Mouse (Mus musculus) thymus, adult 2 months (tissue): Measurements from ENCODE around the gene Sept10.

ENCODE experiments used
- CTCF ChIP-seq: fragments of 200-500 bp; IDR thresholded peaks from 2 replicates; pipeline ENCODE4 v1.5.1; 2012; ENCODE audit warnings: mild to moderate bottlenecking, control low read depth, low read length, moderate library complexity, borderline replicate concordance; ENCODE audit not compliant: control insufficient read depth, poor library complexity, insufficient read depth; ENCODE audit errors: extremely low read depth
- POLR2A ChIP-seq: fragments of 200-500 bp; IDR thresholded peaks from 2 replicates; pipeline ENCODE4 v1.6.1; 2012; ENCODE audit warnings: mild to moderate bottlenecking, low read length, control low read depth, moderate library complexity; ENCODE audit not compliant: control insufficient read depth, poor library complexity, insufficient read depth; ENCODE audit errors: extremely low read depth

GRCm38 (mm10) chr10:59150938-59151657 is 70.5 kb downstream of the Sept10 start:
- TF ChIP-seq CTCF, result no peak
- TF ChIP-seq POLR2A, result no peak
